Mouse (Mus musculus): ENCODE results near the gene Rnf8. TPM values are rescaled to one million over a fixed set of nuclear protein-coding genes. Genes with fewer than 3 reads are reported as not detected.

The Rnf8 gene
- polyA plus RNA-seq, 1 experiment from 2014 or later = 66.0 TPM

GRCm38 (mm10) chr17:29688610-29689009 is 74.0 kb downstream of the Rnf8 start:
- Histone ChIP-seq H3K36me3 (ENCODE audit: control insufficient read depth, insufficient read depth, low read length) (peaks cover 79% of the 10 kb centered on the region), H3K4me3 (ENCODE audit: low read depth, low read length) (no peak overlapping the region), H3K9me3 (ENCODE audit: control insufficient read depth, low read length) (no peaks in the 10 kb centered on the region), H3K4me2 (ENCODE audit: low read depth, low read length) (no peak overlapping the region), H3K9ac (ENCODE audit: low read depth, low read length) (no peak overlapping the region), H3K27ac (replicated peaks; ENCODE audit: low read depth, low read length) (no peak overlapping the region), H3K27me3 (replicated peaks; ENCODE audit: control insufficient read depth, insufficient read depth, low read length) (no peaks in the 10 kb centered on the region), H3K4me1 (ENCODE audit: control insufficient read depth, insufficient read depth, low read length) (no peaks in the 10 kb centered on the region)
- 92% methylated on average over 10 of the region's 10 CpGs for WGBS
- DNase-seq (ENCODE audit: low spot score) = no peak
- ATAC-seq (ENCODE audit: low read depth) = no peak

GRCm38 (mm10) chr17:29690257-29690656 is 75.7 kb downstream of the Rnf8 start:
- H3K4me3 ChIP-seq (ENCODE audit: low read depth, low read length) = no peak overlapping the region
- H3K9me3 ChIP-seq (ENCODE audit: control insufficient read depth, low read length) = no peaks in the 10 kb centered on the region
- H3K4me1 ChIP-seq (ENCODE audit: control insufficient read depth, insufficient read depth, low read length) = no peaks in the 10 kb centered on the region
- no peaks in the 10 kb centered on the region for H3K27me3 ChIP-seq (replicated peaks; ENCODE audit: control insufficient read depth, insufficient read depth, low read length)
- H3K9ac ChIP-seq (ENCODE audit: low read depth, low read length) = no peak overlapping the region
- DNase-seq (ENCODE audit: low spot score) (no peak), ATAC-seq (ENCODE audit: low read depth) (no peak)
- H3K4me2 ChIP-seq (ENCODE audit: low read depth, low read length) = no peak overlapping the region
- 79% methylated on average over 6 of the region's 6 CpGs for WGBS
- no peak overlapping the region for H3K27ac ChIP-seq (replicated peaks; ENCODE audit: low read depth, low read length)
- peaks cover 79% of the 10 kb centered on the region for H3K36me3 ChIP-seq (ENCODE audit: control insufficient read depth, insufficient read depth, low read length)

GRCm38 (mm10) chr17:29692827-29693226 is 78.2 kb downstream of the Rnf8 start:
- Histone ChIP-seq H3K27me3 (replicated peaks; ENCODE audit: control insufficient read depth, insufficient read depth, low read length) (no peaks in the 10 kb centered on the region), H3K27ac (replicated peaks; ENCODE audit: low read depth, low read length) (no peak overlapping the region), H3K9me3 (ENCODE audit: control insufficient read depth, low read length) (no peaks in the 10 kb centered on the region), H3K4me1 (ENCODE audit: control insufficient read depth, insufficient read depth, low read length) (no peaks in the 10 kb centered on the region), H3K9ac (ENCODE audit: low read depth, low read length) (no peak overlapping the region), H3K4me3 (ENCODE audit: low read depth, low read length) (no peak overlapping the region), H3K36me3 (ENCODE audit: control insufficient read depth, insufficient read depth, low read length) (peaks cover 79% of the 10 kb centered on the region), H3K4me2 (ENCODE audit: low read depth, low read length) (no peak overlapping the region)
- no peak for DNase-seq (ENCODE audit: low spot score)
- WGBS = 93% methylated on average over 2 of the region's 2 CpGs
- ATAC-seq (ENCODE audit: low read depth) = no peak

GRCm38 (mm10) chr17:29693571-29693970 is 79.0 kb downstream of the Rnf8 start:
- Histone ChIP-seq H3K4me1 (ENCODE audit: control insufficient read depth, insufficient read depth, low read length) (no peaks in the 10 kb centered on the region), H3K4me3 (ENCODE audit: low read depth, low read length) (no peak overlapping the region), H3K9me3 (ENCODE audit: control insufficient read depth, low read length) (no peaks in the 10 kb centered on the region), H3K27ac (replicated peaks; ENCODE audit: low read depth, low read length) (no peak overlapping the region), H3K4me2 (ENCODE audit: low read depth, low read length) (no peak overlapping the region), H3K27me3 (replicated peaks; ENCODE audit: control insufficient read depth, insufficient read depth, low read length) (no peaks in the 10 kb centered on the region), H3K36me3 (ENCODE audit: control insufficient read depth, insufficient read depth, low read length) (peaks cover 77% of the 10 kb centered on the region), H3K9ac (ENCODE audit: low read depth, low read length) (no peak overlapping the region)
- ATAC-seq (ENCODE audit: low read depth) = no peak
- 71% methylated on average over 2 of the region's 2 CpGs for WGBS
- DNase-seq (ENCODE audit: low spot score) = no peak

- no peak for DNase-seq (ENCODE audit: low spot score)
- no peaks in the 10 kb centered on the region for H3K27me3 ChIP-seq (replicated peaks; ENCODE audit: control insufficient read depth, insufficient read depth, low read length)
- no peak for ATAC-seq (ENCODE audit: low read depth)
- no peaks in the 10 kb centered on the region for H3K9me3 ChIP-seq (ENCODE audit: control insufficient read depth, low read length)
- 85% methylated on average over 4 of the region's 4 CpGs for WGBS
- H3K9ac ChIP-seq (ENCODE audit: low read depth, low read length) = no peak overlapping the region
- peaks cover 82% of the 10 kb centered on the region for H3K36me3 ChIP-seq (ENCODE audit: control insufficient read depth, insufficient read depth, low read length)
- H3K4me1 ChIP-seq (ENCODE audit: control insufficient read depth, insufficient read depth, low read length) = no peaks in the 10 kb centered on the region
- no peak overlapping the region for H3K4me3 ChIP-seq (ENCODE audit: low read depth, low read length)
- H3K4me2 ChIP-seq (ENCODE audit: low read depth, low read length) = no peak overlapping the region
- no peak overlapping the region for H3K27ac ChIP-seq (replicated peaks; ENCODE audit: low read depth, low read length)
Measured at GRCm38 (mm10) chr17:29694516-29694915, 79.9 kb downstream of the Rnf8 start.

Small RNAs within 50 kb of the gene (microRNA-seq; reads per million reads assigned to microRNA genes)
- gene Mir7667 (ENCODE audit: borderline number of aligned reads) = not detected

Other genes with a start within 250 kb of the Rnf8 start
- 10.7 and 13.6 TPM in 2 replicates for gene Pim1, start 124.0 kb upstream of the Rnf8 start, polyA plus RNA-seq (2014; fragmentation: Nextera tagmentation; extraction: Ambion mirVana)
- gene Gm17657, start 65.2 kb upstream of the Rnf8 start, polyA plus RNA-seq (2014; fragmentation: Nextera tagmentation; extraction: Ambion mirVana) = not detected in 2 replicates
- 12.3 and 12.6 TPM in 2 replicates for gene Tbc1d22b, start 65.0 kb upstream of the Rnf8 start, polyA plus RNA-seq (2014; fragmentation: Nextera tagmentation; extraction: Ambion mirVana)
- 0.18 and 0.30 TPM in 2 replicates for gene Tmem217, start 62.4 kb upstream of the Rnf8 start, polyA plus RNA-seq (2014; fragmentation: Nextera tagmentation; extraction: Ambion mirVana)
- gene Gm28043, start 86 bp downstream of the Rnf8 start, polyA plus RNA-seq (2014; fragmentation: Nextera tagmentation; extraction: Ambion mirVana) = 2.2 and 2.6 TPM in 2 replicates
- gene Cmtr1, start 45.8 kb downstream of the Rnf8 start, polyA plus RNA-seq (2014; fragmentation: Nextera tagmentation; extraction: Ambion mirVana) = 88.9 and 115 TPM in 2 replicates
- 14.9 and 15.2 TPM in 2 replicates for gene Ccdc167, start 102.3 kb downstream of the Rnf8 start, polyA plus RNA-seq (2014; fragmentation: Nextera tagmentation; extraction: Ambion mirVana)

All from embryonic facial prominence, embryonic 14.5 days (tissue).